Mouse (Mus musculus) CD4-positive helper T cell, adult 2 months (primary cell): Measurements from ENCODE around the gene Actr1b.
"Not testable (repeated sequence)": the region's sequence is repeated elsewhere in the genome, so short reads cannot be mapped to it uniquely, and the experiment has no call there.

Source experiments
- DNase-seq: peaks from one replicate; pipeline ENCODE4 v3.0.0-alpha.2; 2012; ENCODE audit warnings: low read depth, missing footprints, low spot score

Gene Actr1b

DNA sequence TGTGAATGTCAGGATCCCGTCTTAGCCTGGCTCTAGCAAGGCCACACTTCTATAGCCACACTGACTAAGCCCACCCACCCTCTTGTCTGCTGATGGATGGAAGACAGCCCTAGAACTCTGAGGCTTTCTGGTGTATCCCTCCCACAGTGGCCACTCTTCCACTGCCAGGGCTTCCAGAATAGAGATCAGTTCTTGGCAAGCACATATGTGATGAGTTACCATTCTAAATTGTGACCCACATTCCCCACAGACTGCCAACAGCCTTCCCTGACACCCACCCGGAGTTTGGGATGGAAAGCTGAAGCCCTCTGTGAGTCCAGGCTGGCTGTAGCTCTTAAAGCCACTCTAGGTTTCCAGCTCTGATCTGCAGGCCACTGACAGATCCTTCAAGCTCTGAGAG, 7.1 kb downstream of the Actr1b start:
- DNase-seq, result no peak

DNA sequence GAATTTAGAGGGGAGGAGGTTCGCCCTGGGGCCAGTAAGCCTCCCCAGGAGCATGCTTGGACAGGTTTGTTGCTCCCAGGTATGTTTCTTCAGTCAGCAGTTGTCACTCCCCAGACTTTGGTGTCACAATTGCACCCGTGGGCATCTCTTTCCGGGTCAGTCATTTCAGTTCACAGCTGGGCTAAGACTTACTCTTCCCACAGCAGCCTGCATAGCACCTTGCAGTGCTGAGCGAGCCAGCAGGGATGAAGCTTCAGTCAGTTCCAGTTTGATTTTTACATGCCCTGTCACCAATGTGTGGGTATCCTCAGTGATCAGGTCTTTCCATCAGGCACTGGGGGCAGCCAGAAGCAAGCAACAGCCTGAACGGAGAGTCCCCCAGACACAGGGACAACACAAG, 17.2 kb downstream of the Actr1b start:
- no peak for DNase-seq

DNA sequence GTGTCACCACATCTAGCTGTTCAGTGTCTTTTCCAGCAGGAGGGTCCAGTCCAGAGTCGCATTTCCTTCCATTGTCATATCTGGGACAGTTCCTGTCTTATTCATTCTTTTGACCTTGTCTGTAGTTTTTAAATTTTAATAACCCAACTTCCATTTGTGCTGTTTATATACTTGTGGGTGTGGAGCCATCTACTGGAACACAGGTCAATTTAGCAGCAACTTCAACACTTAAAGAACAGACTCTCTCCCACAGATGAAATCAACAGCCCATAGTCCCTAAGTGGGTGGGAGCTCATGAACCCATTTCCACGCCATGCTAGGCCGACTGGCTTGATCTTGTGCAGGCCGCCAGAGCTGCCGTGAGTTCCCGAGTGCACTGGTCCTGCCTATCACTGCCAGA, 17.8 kb downstream of the Actr1b start:
- no peak for DNase-seq

DNA sequence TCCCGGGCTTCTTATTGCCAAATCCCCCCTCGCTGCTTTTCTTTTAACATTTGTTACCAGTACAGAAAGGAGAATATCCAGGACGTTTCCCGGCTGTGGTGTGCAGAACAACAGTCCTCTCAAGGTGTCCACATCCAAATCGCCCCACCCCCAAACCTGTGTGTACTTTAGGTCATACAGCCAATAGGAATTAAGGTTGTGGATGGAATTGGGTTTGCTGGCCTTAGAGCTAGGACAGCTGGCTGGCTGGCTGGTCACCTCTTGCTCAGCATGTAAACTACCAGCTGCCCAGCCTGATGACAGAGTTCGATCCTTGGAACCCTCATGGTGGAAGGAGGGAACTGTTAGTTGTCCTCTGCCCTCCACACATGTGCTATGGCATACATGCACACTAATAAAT, 19.4 kb downstream of the Actr1b start:
- no peak for DNase-seq

DNA sequence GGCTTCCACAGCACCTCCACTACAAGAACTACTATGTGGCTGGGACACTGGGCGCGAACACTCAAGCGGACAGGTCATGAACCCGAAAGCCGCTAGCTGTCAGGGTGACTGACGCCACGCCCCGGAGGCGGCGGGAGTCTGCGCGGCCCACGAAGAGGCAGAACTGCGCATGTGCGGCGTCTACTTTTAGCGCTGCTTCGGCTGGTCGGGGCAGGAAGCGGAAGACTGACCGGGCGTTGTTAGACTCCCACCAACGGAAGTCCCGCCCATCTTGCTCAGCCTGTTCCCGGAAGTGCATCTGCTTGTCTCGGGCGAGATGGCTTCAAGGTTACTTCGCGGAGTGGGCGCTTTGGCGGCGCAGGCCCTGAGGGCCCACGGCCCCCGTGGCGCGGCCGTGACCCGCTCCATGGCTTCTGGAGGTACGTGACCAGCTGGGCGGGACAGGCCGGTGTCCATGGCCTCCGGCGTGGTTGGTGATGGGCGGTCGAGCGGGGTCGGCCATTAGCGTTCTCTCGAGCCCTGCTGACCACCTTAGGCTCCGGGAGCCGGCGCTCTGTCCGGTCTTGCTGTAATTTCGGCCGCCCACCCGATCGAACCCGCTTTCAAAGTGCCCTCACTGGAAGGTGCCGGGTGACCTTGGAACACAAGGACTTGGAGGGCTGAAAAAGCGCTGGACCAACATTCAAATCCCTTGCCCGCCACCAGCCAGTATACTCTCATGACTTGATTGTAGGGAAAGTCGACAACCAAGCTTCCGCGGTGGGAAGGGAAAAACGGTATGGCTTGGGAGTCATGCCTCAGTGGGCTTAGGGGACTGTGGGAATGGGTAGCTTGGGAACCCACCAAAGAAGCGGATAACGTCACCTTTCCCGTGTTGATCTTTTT, 22.7 kb downstream of the Actr1b start, which contains the start of gene Cox5b:
Gene Cox5b, plus strand, starts transcription at position 179 of the 885 bp plus-strand sequence.
- DNase-seq, result peak; percentile 98

DNA sequence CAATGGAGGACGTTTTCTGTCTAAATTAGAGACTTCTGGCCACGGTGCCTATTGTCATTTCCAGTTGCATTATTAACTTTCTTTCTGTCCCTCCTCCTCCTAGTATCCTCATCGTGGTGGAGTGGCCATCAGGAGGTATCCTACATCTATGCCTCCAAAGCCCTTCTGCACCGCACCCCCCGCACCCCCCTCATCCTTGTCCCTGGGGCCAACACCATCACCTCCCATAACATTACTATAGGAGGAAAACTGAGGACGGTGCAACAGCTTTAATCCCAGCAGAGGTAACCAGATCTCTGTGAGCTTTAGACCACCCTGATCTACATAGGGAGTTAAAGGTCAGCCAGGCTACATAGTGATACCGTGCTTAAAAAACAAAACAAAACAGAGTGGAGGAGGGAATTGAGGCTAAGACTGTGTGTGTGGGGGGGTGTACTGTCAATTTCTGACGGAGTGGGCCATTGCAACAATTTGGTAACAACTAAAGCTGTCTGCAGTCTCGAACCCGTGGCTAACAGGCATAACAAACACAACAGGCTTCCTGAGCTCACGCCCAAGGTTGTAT, 23.5 kb downstream of the Actr1b start:
- no peak for DNase-seq

DNA sequence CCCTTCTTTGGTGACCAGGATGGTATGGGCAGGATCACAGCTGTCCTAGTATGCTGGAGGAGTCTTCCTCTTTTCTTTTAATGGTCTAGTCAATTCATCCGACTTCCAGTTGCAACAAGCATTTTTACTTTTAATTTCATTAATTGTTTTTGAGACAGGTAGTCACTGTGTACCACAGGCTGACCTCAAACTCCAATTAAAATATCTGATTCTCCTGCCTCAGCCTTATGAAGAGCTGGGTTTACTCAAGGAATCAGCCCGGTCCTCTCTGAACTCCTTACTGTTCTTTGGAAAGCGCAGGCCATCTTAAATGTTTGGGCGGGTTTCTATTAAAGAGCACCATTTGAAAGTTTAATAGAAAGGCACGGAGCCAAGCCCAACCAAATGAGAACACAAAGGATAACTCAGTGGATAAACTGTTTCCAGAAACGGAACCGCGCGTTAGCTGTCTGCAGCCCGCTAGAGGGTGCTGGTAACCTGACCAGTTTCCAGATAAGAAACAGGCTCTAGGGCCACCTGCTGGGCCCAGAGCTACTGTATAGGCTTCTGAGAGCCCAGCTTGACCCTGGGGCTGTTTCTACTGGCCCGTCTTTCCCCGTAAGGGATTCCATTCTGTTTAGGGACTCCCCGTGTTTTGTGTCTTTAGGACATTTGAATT, 30.3 kb downstream of the Actr1b start:
- DNase-seq, result peak; percentile 73

DNA sequence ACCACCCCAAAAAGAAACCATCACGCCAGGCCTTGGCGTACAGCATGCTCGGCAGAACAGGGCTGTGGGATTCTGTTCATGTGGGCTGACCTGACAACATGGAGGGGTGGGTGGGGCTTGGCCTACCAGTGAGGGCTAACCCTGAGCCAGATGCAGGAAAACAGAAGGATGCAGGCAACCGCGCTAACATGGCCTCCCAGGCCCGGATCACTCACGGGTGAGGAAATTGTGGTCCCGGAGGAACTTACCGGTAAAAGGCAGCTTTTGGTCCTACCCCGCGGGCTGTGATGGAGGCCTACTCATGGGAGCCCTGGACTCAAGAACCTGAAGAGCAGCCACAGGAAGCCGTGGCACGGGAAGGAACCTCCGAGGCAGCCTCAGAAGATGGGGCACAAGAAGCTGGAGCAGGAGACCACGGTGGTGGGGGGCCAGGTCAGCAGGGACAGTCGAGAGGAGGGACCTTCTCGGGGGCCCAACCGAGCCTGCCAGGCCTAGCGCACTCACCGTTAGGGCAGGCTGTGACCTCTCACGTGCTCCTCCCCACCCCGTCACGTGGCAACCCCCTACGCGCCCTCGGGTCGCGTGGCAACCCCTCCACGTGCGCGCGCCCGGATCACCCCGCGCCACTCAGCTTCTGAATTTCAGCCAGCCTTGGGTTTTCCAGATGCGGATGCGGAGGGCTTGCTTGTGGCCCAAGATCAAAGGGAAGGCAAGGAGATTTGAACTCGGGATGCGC, 31.4 kb downstream of the Actr1b start, which contains the start of gene Fam178b:
Gene Fam178b, minus strand, starts transcription at position 564 of the 736 bp plus-strand sequence.
- DNase-seq, result no peak

DNA sequence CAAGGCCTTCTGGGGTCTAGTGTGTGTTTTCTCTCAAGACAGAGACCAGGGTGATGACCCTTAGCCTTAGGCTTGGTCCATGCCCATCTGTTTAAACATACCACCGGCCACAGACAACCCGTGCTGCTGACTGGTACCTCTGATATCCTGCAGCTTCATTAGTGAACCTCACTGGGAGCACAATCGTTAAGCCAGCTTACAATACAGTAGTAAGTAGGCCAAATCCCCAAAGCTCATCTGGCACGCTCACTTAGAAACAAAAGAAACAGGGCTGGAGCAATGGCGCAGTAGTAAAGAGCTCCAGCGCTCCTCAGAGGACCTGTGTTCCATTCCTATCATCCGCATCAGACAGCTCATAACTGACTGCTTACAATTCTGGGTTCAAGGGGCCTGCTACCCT, 33.3 kb downstream of the Actr1b start:
- no peak for DNase-seq

DNA sequence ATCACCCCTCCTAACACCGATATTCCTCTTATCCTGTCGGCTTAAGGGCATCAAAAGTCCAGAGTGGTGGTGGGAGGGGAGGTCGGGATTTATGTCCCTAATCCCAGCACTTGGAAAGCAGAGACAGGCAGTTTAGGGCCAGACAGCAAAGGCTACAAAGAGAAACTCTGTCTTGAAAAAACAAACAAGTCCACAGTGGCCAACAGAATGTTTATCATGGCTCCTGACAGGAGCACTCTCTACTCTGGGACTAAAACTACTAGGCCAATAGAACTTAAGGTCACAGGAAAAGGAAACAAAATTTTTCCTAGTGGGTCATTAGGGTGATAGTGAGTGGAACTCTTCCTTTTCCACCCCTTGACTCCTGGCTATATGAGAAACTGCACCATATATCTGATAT, 39.3 kb downstream of the Actr1b start:
- DNase-seq, result no peak

DNA sequence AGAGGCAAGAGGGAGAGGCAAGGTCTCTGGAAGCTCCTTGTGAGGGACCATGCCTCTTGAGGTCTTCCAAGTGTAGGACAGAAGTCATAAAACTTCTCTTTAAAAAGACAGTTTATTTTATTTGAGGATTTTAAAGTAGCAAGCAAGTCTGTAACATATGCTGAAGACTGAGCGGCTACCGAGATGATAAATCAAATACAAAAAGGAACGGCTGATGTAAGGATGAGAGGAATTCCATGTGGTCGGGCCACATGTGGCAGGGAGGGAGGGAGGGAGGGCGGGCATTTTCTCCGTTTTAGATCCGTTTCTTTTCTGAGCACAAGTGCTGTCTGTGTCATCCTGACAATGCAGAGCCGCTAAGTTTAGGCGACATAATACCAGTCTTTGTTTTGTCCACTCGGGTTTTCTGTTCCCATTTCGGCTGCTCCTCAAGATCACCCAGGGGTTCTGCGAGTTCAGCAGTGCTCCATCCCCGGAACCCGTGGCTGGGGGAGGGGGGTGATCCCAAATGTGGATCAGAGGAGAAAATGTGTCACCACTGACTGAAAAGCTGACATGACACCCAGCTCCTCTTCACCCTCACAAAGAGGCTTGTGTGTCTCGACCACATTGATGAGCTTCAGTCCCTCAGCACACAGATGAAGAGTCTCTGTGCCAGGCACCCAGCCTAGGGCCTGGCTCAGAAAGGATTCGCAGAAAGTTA, 41.4 kb downstream of the Actr1b start:
- DNase-seq, result no peak

DNA sequence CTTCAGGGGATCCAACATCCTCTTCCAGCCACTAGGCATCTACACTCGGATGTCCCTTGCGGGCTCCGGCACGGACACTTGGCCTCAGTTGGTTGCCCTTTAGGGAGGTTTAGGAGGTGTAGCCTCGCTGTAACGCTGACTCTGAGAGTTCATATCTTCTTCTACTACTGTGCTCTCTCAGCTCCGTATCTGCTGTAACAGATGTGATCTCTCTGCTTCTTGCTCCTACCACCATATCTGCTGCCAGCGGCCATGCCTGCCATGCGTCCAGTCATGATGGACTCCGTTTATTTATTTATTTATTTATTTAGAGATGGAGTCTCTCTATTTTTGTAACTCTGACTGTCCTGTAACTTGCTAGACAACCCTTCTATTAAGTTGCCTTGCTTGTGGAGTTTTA, 43.0 kb downstream of the Actr1b start:
- DNase-seq, result no peak

DNA sequence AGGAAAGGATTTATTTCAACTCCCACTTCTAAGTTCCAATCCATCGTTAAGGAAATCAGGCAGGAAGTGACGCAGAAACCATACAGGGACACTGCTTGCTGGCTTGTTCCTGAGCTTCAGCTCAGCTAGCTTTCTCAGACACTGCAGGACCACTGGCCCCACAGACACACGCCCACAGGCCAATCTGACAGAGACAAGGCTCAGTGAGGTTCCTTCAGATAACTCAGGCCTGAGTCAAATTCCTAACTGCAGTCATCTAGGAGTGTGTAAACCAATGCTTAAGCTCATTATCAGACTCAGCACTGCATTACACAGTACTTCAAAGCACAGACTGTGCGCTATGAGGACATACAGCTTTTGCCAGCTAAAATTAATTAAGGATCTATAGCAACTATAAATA, 44.0 kb downstream of the Actr1b start:
- no peak for DNase-seq

DNA sequence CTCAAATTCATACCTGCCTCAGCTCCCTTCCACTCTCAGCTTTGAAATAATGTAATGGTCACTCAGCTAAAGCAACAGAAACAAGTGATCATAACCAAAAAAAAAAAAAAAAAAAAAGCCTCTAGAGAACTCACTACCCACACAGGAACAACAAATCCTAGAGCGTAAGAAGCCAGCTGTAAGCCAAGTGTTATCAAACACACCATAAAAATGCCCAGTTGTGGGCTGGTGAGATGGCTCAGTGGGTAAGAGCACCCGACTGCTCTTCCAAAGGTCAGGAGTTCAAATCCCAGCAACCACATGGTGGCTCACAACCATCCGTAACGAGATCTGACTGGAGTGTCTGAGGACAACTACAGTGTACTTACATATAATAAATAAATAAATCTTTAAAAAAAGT, 46.2 kb downstream of the Actr1b start:
- DNase-seq, result not testable (repeated sequence)

DNA sequence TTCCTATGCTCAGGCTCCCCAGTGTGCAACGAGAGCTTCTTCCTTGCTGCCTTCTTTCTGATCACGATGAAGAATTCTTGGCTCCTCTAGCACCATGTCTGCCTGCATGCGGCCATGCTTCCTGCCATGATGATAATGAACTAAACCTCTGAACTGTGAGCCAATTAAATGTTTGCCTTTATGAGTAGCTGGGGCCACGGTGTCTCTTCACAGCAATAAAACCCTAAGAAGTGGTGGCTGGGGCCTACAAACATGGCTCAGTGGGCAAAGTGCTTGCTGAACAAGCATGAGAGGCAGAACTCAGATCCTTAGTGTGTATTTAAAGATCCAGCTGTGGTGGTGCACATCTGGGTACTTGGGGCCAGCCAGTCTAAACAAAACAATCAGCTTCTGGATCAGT, 48.3 kb downstream of the Actr1b start:
- DNase-seq, result no peak

DNA sequence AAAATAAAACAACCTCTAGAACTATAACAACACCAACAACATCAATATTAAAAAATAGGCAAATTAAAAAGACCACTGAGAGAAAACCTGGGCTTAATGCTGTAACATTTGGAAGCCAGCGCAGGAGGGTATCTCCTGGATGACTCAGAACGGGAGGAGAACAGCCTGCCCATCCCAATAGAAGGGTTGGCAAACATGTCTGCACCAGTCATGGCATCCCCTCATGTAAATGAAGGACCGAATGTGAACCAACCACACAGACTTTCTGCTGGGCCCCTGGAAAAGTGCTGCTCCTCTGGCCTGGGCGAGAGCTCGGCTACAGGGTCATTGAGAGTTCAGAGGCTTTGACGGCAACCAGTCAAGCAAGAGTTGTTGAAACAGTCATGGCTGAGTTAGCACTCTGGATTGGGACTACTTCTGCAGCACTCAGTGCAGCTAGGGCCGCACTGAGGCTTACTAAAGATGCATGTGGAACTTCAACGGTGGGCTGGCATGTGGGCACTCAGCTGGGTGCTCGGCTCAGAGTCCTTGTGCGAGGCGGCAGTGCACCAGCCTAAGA, 49.0 kb downstream of the Actr1b start:
- no peak for DNase-seq

DNA sequence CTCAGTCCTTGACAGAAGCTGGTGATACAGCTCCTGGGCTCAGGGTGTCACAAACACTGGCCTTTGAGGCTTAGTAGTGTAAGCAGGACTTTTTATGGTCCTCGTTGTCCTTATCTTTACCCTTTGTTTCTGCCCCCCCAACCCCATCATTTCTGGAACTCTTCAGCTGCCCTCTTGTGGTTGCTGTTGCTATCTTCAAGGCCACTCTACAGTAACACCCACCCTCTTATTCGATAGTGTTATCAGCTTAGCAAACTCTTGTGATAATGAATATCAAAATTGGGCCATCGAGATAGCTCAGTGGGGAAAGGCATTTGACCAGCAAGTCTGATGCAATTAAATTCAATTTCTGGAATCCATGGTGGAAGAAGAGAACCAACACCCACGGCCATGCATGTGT, 49.8 kb downstream of the Actr1b start:
- no peak for DNase-seq

DNA sequence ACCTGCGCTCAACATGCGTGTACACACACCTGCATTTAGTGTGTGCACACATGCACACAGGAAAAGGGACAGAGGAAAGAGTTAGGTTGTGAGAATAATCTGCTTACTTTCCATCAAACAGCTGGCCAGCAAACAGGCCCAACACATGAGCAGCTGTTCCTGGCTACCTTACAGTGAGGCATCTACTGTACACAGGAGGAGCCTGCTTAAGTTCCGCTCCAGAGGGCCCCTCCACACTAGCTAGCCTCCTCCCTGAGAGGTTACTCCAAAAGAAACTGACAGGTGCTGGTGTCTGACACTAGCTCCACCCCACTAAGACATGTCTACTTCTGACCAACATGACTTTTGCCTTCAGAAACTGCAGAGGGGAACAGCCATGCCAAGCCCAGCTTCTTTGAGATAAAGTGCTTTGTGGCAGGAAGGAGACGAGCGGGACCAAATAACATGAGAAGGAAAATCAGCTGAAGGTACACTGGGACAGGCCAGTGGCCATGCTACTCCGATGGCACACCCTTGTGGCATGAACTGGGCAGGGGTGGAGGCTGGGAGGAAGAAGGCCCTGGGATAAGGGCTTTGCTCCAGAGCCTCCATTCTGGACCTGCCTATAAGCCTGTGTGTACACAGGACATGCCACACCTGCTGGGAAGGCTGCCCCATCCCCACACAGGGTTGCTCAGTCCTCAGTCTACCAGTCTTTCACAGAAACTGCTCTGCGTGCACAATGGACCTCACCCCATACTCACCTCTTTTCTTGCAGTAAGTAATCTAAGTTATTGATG, 55.4 kb downstream of the Actr1b start:
- no peak for DNase-seq

DNA sequence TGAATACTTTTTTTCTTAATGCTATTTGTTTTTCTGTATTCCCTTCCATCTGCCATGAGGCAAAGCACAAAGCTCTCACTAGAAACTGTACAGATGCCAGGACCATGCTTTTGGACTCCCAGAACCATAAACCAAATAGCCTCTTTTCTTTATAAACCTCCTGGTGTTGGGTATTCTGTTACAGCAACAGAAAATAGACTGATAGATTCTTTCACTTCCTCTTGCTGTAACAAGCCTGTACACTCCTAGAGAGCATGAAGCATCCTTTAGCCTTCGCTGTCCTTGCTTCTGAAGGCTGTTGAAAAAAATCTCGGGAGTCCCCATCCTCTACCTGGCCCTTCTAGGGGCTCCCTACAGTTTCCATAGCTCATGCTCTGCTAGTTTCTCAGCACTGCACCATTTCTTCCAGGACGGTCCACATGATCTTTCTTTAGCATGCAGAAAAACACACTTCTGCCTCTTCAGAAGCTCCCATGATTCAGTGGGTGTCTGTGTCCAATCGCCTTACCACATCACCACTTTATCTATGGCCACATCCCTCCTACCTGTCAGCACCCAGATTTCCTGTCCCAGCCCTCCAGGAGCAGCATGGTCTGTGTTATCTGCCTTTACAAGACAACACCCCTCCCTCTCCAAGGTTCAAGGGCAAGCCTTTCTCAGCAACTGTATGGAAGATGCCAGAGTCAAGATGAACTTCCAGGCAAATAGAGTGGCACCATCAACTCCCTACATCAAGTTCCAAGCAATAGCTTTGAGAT, 56.4 kb downstream of the Actr1b start:
- no peak for DNase-seq
